Mouse (Mus musculus) lung, postnatal 36 days (tissue): ENCODE results near the gene Srpk1.
"Not testable (repeated sequence)": the region's sequence is repeated elsewhere in the genome, so short reads cannot be mapped to it uniquely, and the experiment has no call there.

ENCODE experiments used
- DNase-seq: peaks from one replicate; pipeline ENCODE4 v3.0.0; 2022; ENCODE audit warnings: mixed read lengths

Gene Srpk1

DNA sequence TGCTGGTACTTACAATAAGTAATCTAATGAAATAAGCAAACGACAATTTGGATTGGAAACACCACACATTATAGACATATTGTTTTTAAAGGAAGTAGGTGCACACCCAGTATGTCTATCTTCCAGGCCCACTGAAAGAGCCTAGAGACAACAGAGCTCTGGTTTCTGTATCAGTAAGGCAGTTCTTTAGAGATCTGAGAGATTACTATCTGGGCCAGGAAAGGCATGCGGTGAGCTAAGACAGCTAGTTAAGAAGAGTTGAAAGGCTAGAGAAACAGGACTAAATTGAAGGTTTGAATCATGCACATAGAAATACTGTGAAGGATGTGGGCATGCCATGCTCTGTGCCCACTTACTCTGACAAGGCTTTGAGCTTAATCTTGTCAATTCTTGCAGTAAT, 9.9 kb downstream of the Srpk1 start:
- no peak for DNase-seq

DNA sequence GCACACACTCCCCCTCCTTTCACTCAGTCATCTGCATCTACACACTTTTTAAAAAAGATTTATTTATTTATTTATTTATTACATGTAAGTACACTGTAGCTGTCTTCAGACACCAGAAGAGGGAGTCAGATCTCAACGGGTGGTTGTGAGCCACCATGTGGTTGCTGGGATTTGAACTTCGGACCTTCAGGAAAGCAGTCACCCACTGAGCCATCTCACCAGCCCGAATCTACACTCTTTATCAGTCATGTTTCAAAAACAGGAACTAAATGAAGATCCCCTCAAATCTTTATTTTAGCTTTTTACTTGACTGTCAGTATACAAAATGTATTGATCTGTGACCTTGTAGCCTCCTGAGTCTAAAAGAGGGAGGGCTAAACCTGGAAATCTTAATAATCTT, 13.0 kb downstream of the Srpk1 start:
- DNase-seq: no peak

- no peak for DNase-seq
Measured at GRCm38 (mm10) chr17:28601557-28602250, 20.8 kb downstream of the Srpk1 start.

GRCm38 (mm10) chr17:28600780-28601179, 21.7 kb downstream of the Srpk1 start:
- no peak for DNase-seq

GRCm38 (mm10) chr17:28593965-28594364, 28.5 kb downstream of the Srpk1 start:
- DNase-seq: no peak

DNA sequence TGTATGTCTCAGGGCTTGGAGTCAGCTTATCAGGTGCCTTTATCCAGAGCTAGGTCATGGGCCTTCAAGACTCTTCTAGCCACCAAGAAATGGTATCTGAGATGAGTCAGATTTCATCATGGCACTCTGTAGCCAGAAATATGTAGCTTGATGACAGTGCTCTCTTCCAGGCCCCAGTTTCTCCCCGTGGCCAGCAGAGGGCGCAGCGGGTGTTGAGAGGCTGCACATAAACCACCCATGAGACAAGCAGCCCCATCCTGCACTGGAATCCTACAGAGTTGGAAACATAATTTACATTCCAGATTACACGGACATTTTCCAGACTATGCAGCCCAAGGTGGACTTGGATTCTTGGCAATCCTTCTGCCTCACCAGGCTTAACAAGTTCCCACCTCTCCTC, 29.5 kb downstream of the Srpk1 start:
- peak; percentile 71 for DNase-seq

DNA sequence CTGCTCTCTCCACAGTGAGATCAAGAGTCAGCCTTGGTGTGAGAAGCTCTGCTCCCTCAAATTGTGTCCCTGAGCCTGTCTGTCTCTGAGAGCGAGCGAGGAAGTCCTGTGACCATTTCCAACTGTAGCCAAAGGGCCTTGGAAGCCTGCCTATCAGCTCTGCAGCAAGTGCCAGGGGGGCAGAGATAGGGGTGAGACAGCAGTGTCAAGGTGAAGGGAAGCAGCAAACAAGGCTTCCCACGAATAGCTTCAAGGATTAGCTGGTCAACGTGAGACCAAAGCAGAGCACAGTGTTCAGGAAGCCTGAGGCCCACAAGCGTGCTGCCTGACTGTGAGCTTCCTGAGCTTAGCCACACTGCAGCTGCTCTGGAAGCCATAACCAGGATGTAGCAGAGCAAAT, 31.0 kb downstream of the Srpk1 start:
- no peak for DNase-seq

- DNase-seq: no peak
Measured at GRCm38 (mm10) chr17:28590596-28590995, 31.9 kb downstream of the Srpk1 start.

DNA sequence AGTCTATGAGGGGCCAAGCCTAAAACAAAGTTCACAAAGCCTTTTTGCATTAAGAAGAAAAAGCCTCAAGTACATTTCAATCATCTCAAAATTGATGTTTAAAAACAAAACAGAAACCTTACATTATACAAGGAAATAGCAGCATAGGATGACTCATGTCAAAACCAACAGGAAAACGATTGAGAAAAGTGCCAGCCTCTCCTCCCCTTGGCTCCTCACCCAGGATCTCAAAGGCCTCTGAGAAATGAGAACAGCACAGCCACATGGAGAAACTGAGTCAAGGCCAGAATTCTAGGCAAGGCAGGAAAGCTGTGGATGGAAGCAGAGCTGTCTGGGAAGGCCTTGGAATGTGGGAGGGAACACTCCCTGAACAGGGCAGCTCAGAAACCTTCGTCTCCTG, 33.9 kb downstream of the Srpk1 start:
- DNase-seq: no peak

DNA sequence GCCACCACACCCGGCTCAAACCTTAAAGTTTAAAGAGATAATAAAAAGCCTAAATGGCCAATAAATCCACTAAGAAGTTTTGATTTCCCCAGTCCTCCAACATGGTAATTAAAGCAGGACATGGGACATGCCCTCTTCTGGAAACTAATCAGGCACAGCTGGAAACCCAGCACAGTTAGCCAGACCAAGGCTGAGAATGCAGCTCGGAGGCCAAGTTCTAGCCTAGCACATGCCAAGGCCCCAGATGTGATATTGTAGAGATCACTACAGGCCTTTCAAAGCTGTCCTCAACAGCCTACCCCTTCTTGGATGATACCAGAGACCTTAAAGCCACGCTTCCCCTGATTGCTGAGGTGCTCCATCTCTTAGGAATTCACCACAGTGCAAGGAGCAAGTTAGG, 36.0 kb downstream of the Srpk1 start:
- DNase-seq: peak; percentile 39

GRCm38 (mm10) chr17:28581056-28581455, 41.5 kb downstream of the Srpk1 start:
- DNase-seq: no peak

DNA sequence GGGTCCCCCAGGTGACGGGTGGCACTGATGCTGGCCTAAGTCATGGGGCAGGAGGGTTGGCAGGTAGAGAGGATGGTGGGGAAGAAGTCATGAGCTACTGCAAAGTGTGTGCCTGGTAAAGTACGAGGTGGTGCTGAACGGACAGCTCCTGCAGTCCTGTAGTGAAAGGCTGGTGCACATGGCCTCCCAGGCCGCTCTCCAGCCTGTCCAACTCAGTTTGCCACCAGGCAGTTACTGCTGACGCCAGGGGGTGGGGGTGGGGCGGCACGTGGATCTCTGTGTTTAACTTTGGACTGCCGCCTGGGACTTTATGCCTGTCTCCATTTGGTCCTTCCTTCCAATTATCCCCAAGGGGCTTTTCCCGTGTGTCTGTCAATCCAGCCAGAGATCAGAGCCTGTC, 42.1 kb downstream of the Srpk1 start:
- peak; percentile 76 for DNase-seq

GRCm38 (mm10) chr17:28575244-28576125, 47.0 kb downstream of the Srpk1 start, which contains the start of gene Lhfpl5:
Gene Lhfpl5 (plus strand): TSS chr17:28575641.
- no peak for DNase-seq

DNA sequence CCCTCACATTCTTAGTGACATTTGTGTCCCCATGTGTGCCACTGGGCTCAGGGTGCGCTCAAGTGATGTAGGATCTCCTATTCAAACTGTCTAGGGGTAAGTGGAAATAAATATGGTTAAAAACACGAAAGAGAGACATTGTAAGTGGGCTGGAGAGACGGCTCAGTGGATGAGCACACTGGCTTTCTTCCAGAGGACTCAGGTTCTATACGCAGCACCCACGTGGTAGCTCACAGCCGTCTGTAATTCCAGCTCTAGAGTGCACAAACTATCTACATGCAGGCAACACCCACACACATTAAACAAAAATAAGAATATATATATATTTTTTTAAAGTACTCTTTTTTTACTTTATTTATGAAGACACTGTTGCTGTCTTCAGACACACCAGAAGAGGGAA, 49.6 kb downstream of the Srpk1 start:
- no peak for DNase-seq

DNA sequence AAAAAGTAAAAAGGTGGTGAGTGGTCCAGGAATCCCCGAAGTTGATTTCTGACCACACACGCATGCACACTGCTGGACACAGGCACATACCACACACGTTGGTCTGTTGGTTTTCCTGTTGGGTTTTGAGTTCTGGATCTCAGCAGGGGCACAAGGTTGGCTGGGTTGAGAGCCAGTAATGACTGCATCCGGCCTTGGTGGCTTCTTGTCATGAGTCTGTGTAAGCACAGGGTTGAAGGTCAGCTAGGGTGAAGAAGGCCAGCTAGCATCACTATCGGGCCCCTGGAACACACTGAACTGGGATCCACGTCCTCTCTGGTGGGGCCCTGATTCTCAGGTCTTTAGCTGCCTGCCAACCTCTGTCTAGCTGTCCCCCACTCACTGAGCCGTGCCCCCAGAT, 50.0 kb downstream of the Srpk1 start:
- no peak for DNase-seq

DNA sequence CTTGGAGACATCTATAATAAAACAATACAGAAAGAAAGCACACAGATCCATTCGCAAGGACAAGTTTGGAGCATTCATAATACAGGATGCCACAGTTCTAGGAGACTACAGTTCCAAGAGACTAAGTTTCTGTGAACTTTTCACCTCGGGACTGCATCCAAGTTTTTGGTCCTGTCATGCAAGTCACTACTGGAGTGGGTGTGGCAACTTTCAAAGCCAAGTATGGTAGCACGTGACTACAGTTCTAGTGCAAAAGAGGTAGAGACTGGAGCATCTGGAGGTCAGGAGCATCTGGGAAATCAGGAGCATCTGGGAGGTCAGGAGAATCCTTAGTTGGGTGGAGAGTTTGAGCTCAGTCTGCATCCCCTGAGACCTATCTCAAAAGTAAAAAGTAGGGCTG, 50.6 kb downstream of the Srpk1 start:
- no peak for DNase-seq

DNA sequence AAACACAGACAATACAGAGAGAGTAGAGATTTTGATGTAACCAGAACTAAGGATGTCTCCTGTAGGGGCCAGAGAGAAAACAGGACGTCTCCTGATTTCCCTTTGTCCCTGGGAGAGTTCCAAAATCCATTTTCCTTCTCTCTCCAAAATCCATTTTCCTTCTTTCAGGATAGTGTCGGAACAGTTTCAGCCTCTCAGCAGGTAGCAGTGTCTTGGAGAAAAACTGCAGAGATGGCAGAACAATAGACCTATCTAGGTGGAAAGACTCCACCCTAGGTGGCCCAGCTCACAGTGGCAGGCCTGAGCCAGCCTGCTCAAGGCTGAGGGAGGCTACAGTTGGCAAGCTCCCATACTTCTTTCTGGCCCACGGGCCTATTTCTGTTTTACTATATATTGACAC, 55.0 kb downstream of the Srpk1 start:
- no peak for DNase-seq

DNA sequence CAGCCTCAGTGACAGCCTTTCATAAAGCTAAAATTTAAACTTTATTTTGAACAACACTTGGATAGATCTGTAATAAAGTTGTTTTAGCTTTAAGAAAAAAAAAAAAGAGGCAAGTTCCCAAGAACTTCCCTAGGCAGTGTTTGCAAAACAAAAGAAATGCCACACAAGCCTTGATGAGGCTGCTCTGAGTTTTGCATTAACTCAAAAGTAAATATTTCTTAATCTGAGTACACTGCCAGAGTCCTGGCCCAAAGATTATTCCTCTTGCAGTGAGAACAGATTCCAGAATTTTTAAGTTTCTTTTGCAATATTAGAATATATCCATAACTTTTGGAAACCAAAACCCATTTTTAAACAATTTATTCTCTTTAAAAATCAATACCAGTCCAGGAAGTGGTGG, 57.3 kb downstream of the Srpk1 start:
- DNase-seq: peak; percentile 15

DNA sequence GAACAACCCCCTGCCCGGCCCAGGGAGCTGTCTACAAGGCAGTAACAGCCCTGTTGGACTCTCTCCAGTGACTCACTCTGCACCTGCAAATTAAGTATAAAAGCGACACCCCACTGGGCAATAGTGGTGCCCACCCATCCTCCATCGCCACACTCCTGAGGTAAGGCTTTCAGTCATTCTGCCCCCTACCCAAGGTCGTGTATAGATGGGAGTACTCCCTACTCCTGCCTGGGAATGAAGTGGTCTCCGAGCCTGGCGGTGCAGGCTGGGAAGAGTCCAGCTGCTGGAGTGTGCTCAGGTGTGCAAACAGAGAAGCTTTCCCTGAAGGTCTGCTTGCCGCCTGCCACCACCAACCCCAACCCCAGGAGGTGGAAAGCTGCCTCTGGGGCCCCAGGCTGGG, 60.9 kb downstream of the Srpk1 start:
- peak; percentile 16 for DNase-seq

GRCm38 (mm10) chr17:28560598-28560997, 61.9 kb downstream of the Srpk1 start, which contains the start of gene Clps:
Gene Clps (minus strand): TSS chr17:28560766.
- no peak for DNase-seq

- no peak for DNase-seq
Measured at GRCm38 (mm10) chr17:28557772-28558171, 64.7 kb downstream of the Srpk1 start.

DNA sequence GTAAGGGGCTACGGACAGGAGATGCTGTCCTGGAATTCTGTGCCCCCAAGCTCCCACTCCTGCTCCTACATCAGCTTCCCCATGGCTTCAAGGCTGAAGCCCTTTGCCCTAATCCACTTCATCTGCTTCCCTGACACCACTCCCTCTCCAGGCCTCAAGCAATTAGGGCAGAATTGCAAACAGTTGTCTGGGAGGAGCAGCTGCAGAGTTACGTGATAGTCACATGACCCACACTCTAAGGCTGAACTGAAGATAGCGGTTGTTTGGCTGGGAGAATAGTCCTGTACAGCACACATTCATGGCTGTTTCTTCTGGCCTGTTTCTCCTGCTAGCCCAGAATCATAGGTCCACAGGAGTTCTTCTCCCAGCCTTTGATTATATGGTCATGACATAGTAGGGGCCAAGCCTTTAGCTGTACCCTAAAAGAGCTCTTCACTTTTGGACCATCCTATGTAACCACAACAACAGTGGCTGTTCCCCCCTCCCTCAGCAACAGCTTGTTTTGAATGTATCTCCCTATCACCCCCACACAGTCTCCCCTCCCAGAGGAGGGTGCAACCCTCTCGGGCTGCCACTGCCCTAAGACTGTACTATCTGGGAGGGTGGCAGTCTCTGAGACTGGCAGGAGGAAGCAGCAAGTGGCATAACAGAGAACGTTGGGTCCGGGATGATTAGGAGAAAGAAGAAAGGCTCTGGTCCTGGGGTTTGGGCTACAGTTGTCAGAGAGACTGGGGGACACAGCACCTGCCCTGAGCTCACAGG, 65.7 kb downstream of the Srpk1 start:
- DNase-seq: no peak

GRCm38 (mm10) chr17:28554021-28554420, 68.5 kb downstream of the Srpk1 start:
- DNase-seq: not testable (repeated sequence)
